Mouse (Mus musculus) hindbrain, embryonic 10.5 days (tissue): ENCODE data around the gene Acr. TPM values are rescaled to one million over a fixed set of nuclear protein-coding genes. Genes with fewer than 3 reads are reported as not detected.

Source experiments
- DNase-seq: peaks from one replicate; pipeline ENCODE4 v3.0.0-alpha.2; 2017; ENCODE audit warnings: low spot score
- H3K27ac ChIP-seq: fragments of 300-500 bp; sonication (generic); 2 replicates; pipeline ENCODE4 v1.5.1; 2016; ENCODE audit warnings: mild to moderate bottlenecking, moderate library complexity
- H3K27me3 ChIP-seq: fragments of 300-500 bp; sonication (generic); 2 replicates; pipeline ENCODE4 v1.6.1; 2016; ENCODE audit warnings: mild to moderate bottlenecking; ENCODE audit not compliant: poor library complexity, insufficient read depth, severe bottlenecking
- H3K36me3 ChIP-seq: fragments of 300-500 bp; sonication (generic); 2 replicates; pipeline ENCODE4 v1.6.1; 2016; ENCODE audit warnings: mild to moderate bottlenecking, moderate library complexity
- H3K4me1 ChIP-seq: fragments of 300-500 bp; sonication (generic); replicated peaks from 2 replicates; pipeline ENCODE4 v1.6.1; 2016; ENCODE audit warnings: mild to moderate bottlenecking
- H3K4me3 ChIP-seq: fragments of 300-500 bp; sonication (generic); 2 replicates; pipeline ENCODE4 v1.5.1; 2016; ENCODE audit warnings: mild to moderate bottlenecking, moderate library complexity
- H3K9me3 ChIP-seq: fragments of 300-500 bp; sonication (generic); 2 replicates; pipeline ENCODE4 v1.6.1; 2016; ENCODE audit warnings: mild to moderate bottlenecking, moderate library complexity
- WGBS: fragments of 180-500 bp; shearing (Covaris S2); methylation state at CpG from one replicate; pipeline ENCODE4 v1.1.7; 2016; 5-methylcytosine and 5-hydroxymethylcytosine counted together
- polyA plus RNA-seq: library from polyadenylated mRNA; unstranded; fragments of >200 nt; fragmentation: Nextera tagmentation; extraction: Ambion mirVana; gene quantifications from 2 replicates; pipeline ENCODE4 v1.2.1, GENCODE M21; 2016

Acr gene
- polyA plus RNA-seq, 1 experiment from 2014 or later: 0.38 TPM

GRCm38 (mm10) chr15:89605822-89606570, 37.9 kb downstream of the Acr start:
- no peaks in the 10 kb centered on the region for H3K36me3 ChIP-seq
- no peak for DNase-seq
- no peak overlapping the region for H3K4me3 ChIP-seq
- WGBS: 83% methylated on average over 12 of the region's 12 CpGs
- no peaks in the 10 kb centered on the region for H3K9me3 ChIP-seq
- no peaks in the 10 kb centered on the region for H3K4me1 ChIP-seq
- H3K27me3 ChIP-seq: no peaks in the 10 kb centered on the region
- no peak overlapping the region for H3K27ac ChIP-seq

- WGBS: 88% methylated on average over 8 of the region's 8 CpGs
- Histone ChIP-seq H3K36me3 (no peaks in the 10 kb centered on the region), H3K27ac (no peak overlapping the region), H3K4me1 (no peaks in the 10 kb centered on the region), H3K9me3 (no peaks in the 10 kb centered on the region; the same call in 1 of the 2 replicates), H3K4me3 (no peak overlapping the region), H3K27me3 (no peaks in the 10 kb centered on the region)
- DNase-seq: no peak
Measured at GRCm38 (mm10) chr15:89607480-89607879, 39.4 kb downstream of the Acr start.

- Histone ChIP-seq H3K4me1 (no peaks in the 10 kb centered on the region), H3K9me3 (no peaks in the 10 kb centered on the region; the same call in 1 of the 2 replicates), H3K4me3 (no peak overlapping the region), H3K36me3 (no peaks in the 10 kb centered on the region), H3K27ac (no peak overlapping the region), H3K27me3 (no peaks in the 10 kb centered on the region)
- DNase-seq: no peak
- 85% methylated on average over 9 of the region's 9 CpGs for WGBS
Measured at GRCm38 (mm10) chr15:89607888-89608287, 39.8 kb downstream of the Acr start.

GRCm38 (mm10) chr15:89622312-89622958, 54.3 kb downstream of the Acr start:
- 79% methylated on average over 12 of the region's 12 CpGs for WGBS
- Histone ChIP-seq H3K27me3 (no peaks in the 10 kb centered on the region), H3K9me3 (0 out of 2 replicates have a peak, but pooled peaks cover 6% of the 10 kb centered on the region), H3K4me3 (no peak overlapping the region), H3K27ac (no peak overlapping the region), H3K4me1 (no peaks in the 10 kb centered on the region), H3K36me3 (no peaks in the 10 kb centered on the region)
- DNase-seq: peak; percentile 57

GRCm38 (mm10) chr15:89622959-89623625, 55.0 kb downstream of the Acr start:
- Histone ChIP-seq H3K27me3 (no peaks in the 10 kb centered on the region), H3K27ac (no peak overlapping the region), H3K4me1 (no peaks in the 10 kb centered on the region), H3K36me3 (no peaks in the 10 kb centered on the region), H3K9me3 (0 out of 2 replicates have a peak, but pooled peaks cover 6% of the 10 kb centered on the region), H3K4me3 (no peak overlapping the region)
- WGBS: 67% methylated on average over 5 of the region's 5 CpGs
- no peak for DNase-seq

- peak; percentile 79 for DNase-seq
- Histone ChIP-seq H3K4me3 (no peak overlapping the region), H3K4me1 (no peaks in the 10 kb centered on the region), H3K36me3 (no peaks in the 10 kb centered on the region), H3K27ac (no peak overlapping the region), H3K27me3 (no peaks in the 10 kb centered on the region), H3K9me3 (0 out of 2 replicates have a peak, but pooled peaks cover 6% of the 10 kb centered on the region)
- WGBS: 27% methylated on average over 6 of the region's 6 CpGs
Measured at GRCm38 (mm10) chr15:89623626-89623959, 55.5 kb downstream of the Acr start.

Other genes with a start within 250 kb of the Acr start
- 0.25 and 0.27 TPM in 2 replicates for gene Adm2, start 245.6 kb upstream of the Acr start, polyA plus RNA-seq
- gene Miox, start 233.9 kb upstream of the Acr start, polyA plus RNA-seq: not detected in 2 replicates
- gene Lmf2, start 212.7 kb upstream of the Acr start, polyA plus RNA-seq: 49.2 and 52.0 TPM in 2 replicates
- 187 and 194 TPM in 2 replicates for gene Ncaph2, start 212.6 kb upstream of the Acr start, polyA plus RNA-seq
- gene Sco2, start 194.5 kb upstream of the Acr start, polyA plus RNA-seq: 6.9 and 8.3 TPM in 2 replicates
- 1.3 and 2.1 TPM in 2 replicates for gene Tymp, start 191.3 kb upstream of the Acr start, polyA plus RNA-seq
- gene Odf3b, start 189.0 kb upstream of the Acr start, polyA plus RNA-seq: 0.96 and 3.3 TPM in 2 replicates
- not detected in 2 replicates for gene Klhdc7b, start 183.4 kb upstream of the Acr start, polyA plus RNA-seq
- not detected in 2 replicates for gene Syce3, start 157.8 kb upstream of the Acr start, polyA plus RNA-seq
- gene Cpt1b, start 142.5 kb upstream of the Acr start, polyA plus RNA-seq: 0.82 and 1.5 TPM in 2 replicates
- 3.8 and 6.5 TPM in 2 replicates for gene C730034F03Rik, start 138.7 kb upstream of the Acr start, polyA plus RNA-seq
- not detected in 2 replicates for gene Gm44502, start 138.6 kb upstream of the Acr start, polyA plus RNA-seq
- 50.9 and 64.1 TPM in 2 replicates for gene Chkb, start 138.4 kb upstream of the Acr start, polyA plus RNA-seq
- gene Mapk8ip2, start 114.4 kb upstream of the Acr start, polyA plus RNA-seq: 22.2 and 40.3 TPM in 2 replicates
- gene Arsa, start 90.9 kb upstream of the Acr start, polyA plus RNA-seq: 14.3 and 14.8 TPM in 2 replicates
- gene Shank3, start 68.7 kb upstream of the Acr start, polyA plus RNA-seq: 2.8 and 3.5 TPM in 2 replicates
- gene Rabl2, start 23.6 kb downstream of the Acr start, polyA plus RNA-seq: 76.7 and 88.1 TPM in 2 replicates